Mouse (Mus musculus) forebrain, embryonic 15.5 days (tissue): Measurements from ENCODE around the gene Rbfox1. TPM values are rescaled to one million over a fixed set of nuclear protein-coding genes. Genes with fewer than 3 reads are reported as not detected.

ENCODE experiments used
- ATAC-seq: fragments of 200-750 bp; cut with Nextera tagmentation; replicated peaks from 2 replicates; pipeline ENCODE4 v1.8.0; 2017; ENCODE audit warnings: mild to moderate bottlenecking, moderate TSS enrichment, moderate library complexity
- H3K27ac ChIP-seq: fragments of 300-500 bp; sonication (generic); replicated peaks from 2 replicates; pipeline ENCODE4 v1.5.1; 2015; ENCODE audit warnings: mild to moderate bottlenecking, inconsistent platforms
- H3K27me3 ChIP-seq: fragments of 300-500 bp; sonication (generic); 2 replicates; pipeline ENCODE4 v1.6.1; 2015; ENCODE audit warnings: inconsistent platforms
- H3K36me3 ChIP-seq: fragments of 300-500 bp; sonication (generic); 2 replicates; pipeline ENCODE4 v1.6.1; 2015; ENCODE audit warnings: mild to moderate bottlenecking, inconsistent platforms
- H3K4me1 ChIP-seq: fragments of 300-500 bp; sonication (generic); 2 replicates; pipeline ENCODE4 v1.6.1; 2015; ENCODE audit warnings: inconsistent platforms
- H3K4me2 ChIP-seq: fragments of 300-500 bp; sonication (generic); replicated peaks from 2 replicates; pipeline ENCODE4 v1.6.1; 2015; ENCODE audit warnings: mild to moderate bottlenecking, inconsistent platforms
- H3K4me3 ChIP-seq: fragments of 300-500 bp; sonication (generic); 2 replicates; pipeline ENCODE4 v1.5.1; 2015; ENCODE audit warnings: mild to moderate bottlenecking, inconsistent platforms
- H3K9ac ChIP-seq: fragments of 300-500 bp; sonication (generic); replicated peaks from 2 replicates; pipeline ENCODE4 v1.6.1; 2015; ENCODE audit warnings: mild to moderate bottlenecking, inconsistent platforms
- H3K9me3 ChIP-seq: fragments of 300-500 bp; sonication (generic); 2 replicates; pipeline ENCODE4 v1.6.1; 2016; ENCODE audit warnings: inconsistent platforms
- WGBS: fragments of 180-500 bp; shearing (Covaris S2); methylation state at CpG from one replicate; pipeline ENCODE4 v1.1.7; 2015; ENCODE audit warnings: mixed read lengths; 5-methylcytosine and 5-hydroxymethylcytosine counted together
- polyA plus RNA-seq: library from polyadenylated mRNA; unstranded; fragments of >200 nt; fragmentation: Nextera tagmentation; extraction: Ambion mirVana; gene quantifications from 2 replicates; pipeline ENCODE4 v1.2.1, GENCODE M21; 2015

Rbfox1 gene
- polyA plus RNA-seq, 1 experiment from 2014 or later: 173 TPM

DNA sequence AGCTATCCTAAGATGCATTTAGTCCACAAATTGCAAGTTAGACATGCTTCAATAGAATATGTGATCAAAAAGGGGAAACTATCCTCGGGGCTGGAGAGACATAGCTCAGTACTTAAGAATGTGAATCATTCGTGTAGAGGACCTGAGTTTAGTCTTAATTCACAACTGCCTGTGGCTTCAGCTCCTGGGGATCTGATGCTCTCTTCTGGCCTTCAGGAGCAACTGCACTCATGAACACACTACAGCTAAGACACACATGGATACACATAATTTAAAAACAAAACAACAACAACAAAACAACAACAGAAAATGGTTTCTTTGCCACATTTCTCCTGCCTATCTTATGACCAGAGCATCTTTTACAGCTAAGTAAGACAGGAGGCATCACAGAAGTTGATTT is 448.1 kb downstream of the Rbfox1 start:
- no peak overlapping the region for H3K4me3 ChIP-seq
- no peaks in the 10 kb centered on the region for H3K4me1 ChIP-seq
- H3K27me3 ChIP-seq: no peaks in the 10 kb centered on the region
- H3K4me2 ChIP-seq: no peak overlapping the region
- ATAC-seq: no peak
- 71% methylated on average over 2 of the region's 2 CpGs for WGBS
- no peaks in the 10 kb centered on the region for H3K36me3 ChIP-seq
- H3K9me3 ChIP-seq: no peaks in the 10 kb centered on the region
- no peak overlapping the region for H3K9ac ChIP-seq
- H3K27ac ChIP-seq: no peak overlapping the region

DNA sequence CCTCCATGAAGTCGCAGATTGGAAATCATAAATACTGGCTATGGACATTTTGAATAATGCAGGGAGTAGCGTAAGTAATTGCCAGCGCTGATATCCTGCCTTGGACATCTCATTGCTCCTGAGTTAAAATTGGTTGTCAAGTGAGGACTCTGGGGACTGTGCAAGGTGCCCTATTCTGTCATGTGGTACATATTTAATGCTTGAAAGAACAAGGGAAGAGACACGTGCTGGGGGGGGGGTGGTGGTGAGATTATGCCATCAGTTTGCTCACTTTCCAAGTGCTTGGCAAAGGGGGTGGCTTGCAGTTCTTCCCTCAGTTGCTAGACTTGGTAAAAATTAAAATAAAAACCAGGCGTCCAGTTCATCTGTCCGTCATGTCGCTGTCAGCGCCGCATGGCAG is 462.9 kb downstream of the Rbfox1 start:
- peak overlapping the region; percentile 53 for H3K4me3 ChIP-seq
- H3K27me3 ChIP-seq: no peaks in the 10 kb centered on the region
- H3K4me2 ChIP-seq: peak overlapping the region; percentile 79
- peak overlapping the region; percentile 68 for H3K9ac ChIP-seq
- peak; percentile 49 for ATAC-seq
- WGBS: 22% methylated on average over 9 of the region's 9 CpGs
- no peaks in the 10 kb centered on the region for H3K9me3 ChIP-seq
- H3K27ac ChIP-seq: peak overlapping the region; percentile 93
- no peaks in the 10 kb centered on the region for H3K36me3 ChIP-seq
- H3K4me1 ChIP-seq: peaks cover 33% of the 10 kb centered on the region

DNA sequence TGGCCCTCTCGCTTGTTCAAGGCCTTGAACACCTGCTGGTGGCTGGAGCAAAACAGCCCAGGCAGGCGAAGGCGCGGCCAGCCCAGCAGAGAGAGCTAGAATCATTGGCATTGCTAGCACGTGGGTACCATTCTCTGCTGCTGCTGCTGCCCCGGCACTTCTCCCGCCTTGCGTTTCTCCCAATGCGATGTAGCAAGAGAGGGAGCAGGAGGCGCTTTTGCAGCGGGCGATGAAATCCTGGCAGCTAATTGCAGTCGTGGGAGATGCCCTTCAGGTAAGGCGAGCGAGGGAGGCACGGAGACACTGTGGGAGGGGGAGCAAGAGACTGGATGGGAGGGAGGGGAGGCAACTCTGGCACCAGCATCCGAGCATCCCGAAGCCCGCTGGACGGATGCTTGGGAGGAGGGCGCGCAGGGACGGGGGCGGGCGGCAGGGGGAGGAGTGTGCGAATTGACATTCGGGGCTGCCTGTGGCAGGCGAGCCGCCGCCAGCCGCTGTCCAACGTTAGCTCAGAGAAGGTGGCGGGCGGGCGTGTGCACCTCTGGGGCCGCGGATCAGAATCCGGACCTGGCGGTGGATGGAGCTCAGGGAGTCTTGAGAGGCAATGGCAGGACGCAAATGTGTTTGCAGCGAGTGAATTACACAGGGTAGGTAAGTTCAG is 463.6 kb downstream of the Rbfox1 start:
- Histone ChIP-seq H3K36me3 (no peaks in the 10 kb centered on the region), H3K27me3 (no peaks in the 10 kb centered on the region), H3K4me2 (peak overlapping the region; percentile 79), H3K4me3 (peak overlapping the region; percentile 53), H3K4me1 (peaks cover 37% of the 10 kb centered on the region), H3K9ac (peak overlapping the region; percentile 68), H3K27ac (peak overlapping the region; percentile 93), H3K9me3 (no peaks in the 10 kb centered on the region)
- WGBS: 1% methylated on average over 41 of the region's 41 CpGs
- peak; percentile 89 for ATAC-seq

DNA sequence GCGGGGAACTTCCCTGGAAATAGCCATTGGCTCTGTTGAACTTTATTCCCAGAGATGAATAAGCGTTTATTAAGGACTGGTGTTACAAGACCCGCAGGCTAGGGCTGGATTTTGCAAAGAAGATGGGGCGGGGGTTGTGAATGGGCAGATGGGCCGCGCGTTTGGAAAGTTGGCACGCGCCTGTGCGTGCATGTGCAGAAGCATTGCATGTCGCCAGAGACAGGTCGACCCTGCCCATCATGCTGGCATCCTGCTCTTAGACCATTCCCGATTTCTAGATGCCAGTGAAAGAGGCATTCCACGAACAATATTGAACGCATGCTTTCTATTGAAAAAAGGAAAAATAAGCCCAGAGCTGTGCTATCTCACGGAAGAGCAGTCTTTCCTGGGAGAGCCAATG is 464.2 kb downstream of the Rbfox1 start:
- H3K4me3 ChIP-seq: peak overlapping the region; percentile 53
- H3K4me2 ChIP-seq: peak overlapping the region; percentile 79
- H3K27ac ChIP-seq: peak overlapping the region; percentile 93
- ATAC-seq: peak; percentile 39
- no peaks in the 10 kb centered on the region for H3K36me3 ChIP-seq
- peak overlapping the region; percentile 68 for H3K9ac ChIP-seq
- 12% methylated on average over 16 of the region's 16 CpGs for WGBS
- H3K9me3 ChIP-seq: no peaks in the 10 kb centered on the region
- no peaks in the 10 kb centered on the region for H3K27me3 ChIP-seq
- peaks cover 37% of the 10 kb centered on the region for H3K4me1 ChIP-seq

DNA sequence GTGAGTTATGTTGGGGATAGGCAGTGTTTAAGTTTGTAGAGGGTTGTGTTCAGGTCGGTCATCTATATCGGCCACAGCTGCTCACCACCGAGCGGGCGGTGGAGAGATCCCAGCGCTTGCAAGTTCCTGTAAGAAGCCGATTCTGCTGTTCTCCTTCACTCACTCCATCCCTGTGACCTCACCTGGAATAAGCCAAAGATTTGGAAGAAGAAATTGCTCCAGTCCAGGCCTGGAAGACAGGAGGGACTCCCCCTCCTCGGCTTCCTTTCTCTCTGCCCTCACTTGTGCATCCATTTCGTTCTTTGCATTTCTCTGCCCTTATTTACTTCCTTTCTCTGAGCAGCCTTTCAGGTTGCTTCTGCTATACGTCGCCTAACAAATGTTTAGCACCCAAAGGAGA is 465.1 kb downstream of the Rbfox1 start:
- H3K27ac ChIP-seq: no peak overlapping the region
- H3K4me2 ChIP-seq: peak overlapping the region; percentile 79
- no peak overlapping the region for H3K9ac ChIP-seq
- no peaks in the 10 kb centered on the region for H3K9me3 ChIP-seq
- H3K27me3 ChIP-seq: no peaks in the 10 kb centered on the region
- H3K36me3 ChIP-seq: no peaks in the 10 kb centered on the region
- peak overlapping the region; percentile 53 for H3K4me3 ChIP-seq
- H3K4me1 ChIP-seq: peaks cover 37% of the 10 kb centered on the region
- ATAC-seq: no peak
- WGBS: 89% methylated on average over 11 of the region's 11 CpGs

DNA sequence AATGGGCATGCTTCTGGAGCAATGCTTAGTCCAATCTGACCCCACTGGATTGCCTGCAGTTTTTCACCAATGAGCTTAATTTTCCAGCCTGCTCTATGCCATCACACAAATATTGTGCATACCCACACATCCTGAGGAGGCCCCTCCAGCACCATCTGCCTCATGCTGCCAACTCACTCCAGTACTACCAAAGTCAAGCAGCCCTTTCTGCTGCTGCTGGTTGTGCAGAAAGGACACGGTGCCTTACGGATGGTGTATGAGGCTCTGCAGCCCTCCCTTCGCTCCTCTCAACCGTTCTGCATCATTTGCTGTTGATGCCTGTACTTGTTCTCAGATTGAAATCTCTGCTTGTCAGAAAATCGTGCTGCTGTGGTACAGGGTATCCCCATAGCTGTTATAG is 468.0 kb downstream of the Rbfox1 start:
- peaks cover 31% of the 10 kb centered on the region for H3K4me1 ChIP-seq
- H3K4me2 ChIP-seq: no peak overlapping the region
- ATAC-seq: no peak
- no peaks in the 10 kb centered on the region for H3K27me3 ChIP-seq
- H3K9ac ChIP-seq: no peak overlapping the region
- 76% methylated on average over 5 of the region's 5 CpGs for WGBS
- H3K36me3 ChIP-seq: no peaks in the 10 kb centered on the region
- H3K9me3 ChIP-seq: no peaks in the 10 kb centered on the region
- H3K27ac ChIP-seq: no peak overlapping the region
- no peak overlapping the region for H3K4me3 ChIP-seq

DNA sequence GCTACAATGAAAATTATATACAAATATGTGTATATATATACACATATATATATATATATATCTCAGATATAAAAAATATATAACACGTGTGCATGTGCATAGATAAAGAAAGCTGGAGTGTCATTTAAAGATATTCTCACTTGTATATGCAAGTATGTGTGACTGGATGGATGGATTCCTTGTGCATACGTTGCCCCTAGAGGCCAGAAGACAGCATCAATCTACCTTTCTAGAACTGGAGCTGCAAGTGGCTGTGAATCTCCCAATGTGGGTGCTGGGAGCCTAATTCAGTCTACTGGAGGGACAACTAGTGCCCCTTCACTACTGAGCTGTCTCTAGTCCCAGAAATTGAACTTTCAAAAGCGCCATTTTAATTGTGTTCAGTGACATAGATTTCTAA is 471.8 kb downstream of the Rbfox1 start:
- H3K9me3 ChIP-seq: no peaks in the 10 kb centered on the region
- no peak overlapping the region for H3K9ac ChIP-seq
- no peaks in the 10 kb centered on the region for H3K27me3 ChIP-seq
- 70% methylated on average over 3 of the region's 3 CpGs for WGBS
- no peaks in the 10 kb centered on the region for H3K36me3 ChIP-seq
- H3K4me1 ChIP-seq: peaks cover 11% of the 10 kb centered on the region
- H3K27ac ChIP-seq: no peak overlapping the region
- ATAC-seq: no peak
- no peak overlapping the region for H3K4me2 ChIP-seq
- no peak overlapping the region for H3K4me3 ChIP-seq

DNA sequence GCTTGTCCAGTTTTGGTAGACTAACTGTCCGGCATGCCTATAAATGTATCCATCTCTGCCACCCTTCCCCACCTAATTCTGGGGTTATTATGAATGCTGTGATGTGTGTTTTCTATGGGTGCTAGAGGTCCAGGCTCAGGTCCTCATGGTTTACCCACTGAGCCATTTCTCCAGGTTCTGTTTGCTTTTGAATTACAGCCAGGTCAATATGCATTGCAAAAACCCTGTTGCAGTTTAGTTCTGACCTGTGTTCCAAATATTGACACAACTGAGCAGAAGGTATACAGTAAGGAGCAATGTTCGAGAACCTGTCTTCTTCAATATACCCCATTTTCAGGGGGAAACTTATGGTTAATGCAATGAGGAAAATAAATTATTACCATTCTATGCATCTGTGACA is 480.6 kb downstream of the Rbfox1 start:
- Histone ChIP-seq H3K9me3 (no peaks in the 10 kb centered on the region), H3K36me3 (peaks cover 3% of the 10 kb centered on the region; the same call in 1 of the 2 replicates), H3K27ac (no peak overlapping the region), H3K9ac (no peak overlapping the region), H3K4me1 (0 out of 2 replicates have a peak, but pooled peaks cover 4% of the 10 kb centered on the region), H3K4me3 (no peak overlapping the region), H3K4me2 (no peak overlapping the region), H3K27me3 (no peaks in the 10 kb centered on the region)
- 91% methylated on average over 2 of the region's 2 CpGs for WGBS
- ATAC-seq: no peak

DNA sequence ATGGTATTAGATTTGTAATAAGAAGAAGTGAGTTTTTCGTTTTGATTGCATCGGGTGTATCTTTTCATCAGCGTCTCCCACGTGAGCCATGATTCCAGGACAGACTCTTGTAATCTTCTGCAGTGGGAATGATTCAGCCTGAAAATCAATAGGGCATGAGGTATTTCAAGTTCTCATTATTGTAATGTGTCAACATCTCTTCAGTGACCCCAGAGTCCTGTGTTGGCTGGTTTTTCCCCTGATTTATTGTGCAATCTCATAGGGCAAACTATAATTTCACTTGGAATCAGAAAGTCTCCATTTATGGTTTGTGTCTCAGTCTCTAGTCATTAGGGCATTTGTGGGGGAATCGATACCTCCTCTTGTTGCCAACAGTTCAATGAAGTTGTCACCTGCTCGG is 481.5 kb downstream of the Rbfox1 start:
- no peak overlapping the region for H3K4me2 ChIP-seq
- H3K27me3 ChIP-seq: no peaks in the 10 kb centered on the region
- ATAC-seq: no peak
- H3K27ac ChIP-seq: no peak overlapping the region
- H3K9ac ChIP-seq: no peak overlapping the region
- peaks cover 3% of the 10 kb centered on the region; the same call in 1 of the 2 replicates for H3K36me3 ChIP-seq
- H3K4me1 ChIP-seq: 0 out of 2 replicates have a peak, but pooled peaks cover 4% of the 10 kb centered on the region
- no peaks in the 10 kb centered on the region for H3K9me3 ChIP-seq
- 89% methylated on average over 6 of the region's 6 CpGs for WGBS
- H3K4me3 ChIP-seq: no peak overlapping the region

DNA sequence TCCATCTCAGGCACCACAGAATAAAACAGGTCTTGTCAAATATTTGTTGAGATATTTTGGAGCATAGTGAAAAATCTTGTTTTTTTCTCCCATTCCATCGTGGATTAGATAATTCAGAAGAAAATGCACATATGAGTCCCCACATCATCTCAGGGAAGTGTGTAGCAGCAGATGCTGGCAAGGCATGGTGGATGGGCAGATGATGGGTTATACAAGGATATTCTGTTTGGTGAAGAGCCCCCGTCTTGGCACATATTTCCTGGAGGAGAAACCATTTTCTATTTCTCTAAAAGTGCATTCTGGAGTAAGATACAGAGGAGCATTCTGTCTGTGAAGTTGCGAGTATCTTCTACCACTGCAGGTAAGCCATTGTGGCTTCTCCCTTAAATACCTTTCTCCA is 495.8 kb downstream of the Rbfox1 start:
- Histone ChIP-seq H3K36me3 (no peaks in the 10 kb centered on the region), H3K4me1 (no peaks in the 10 kb centered on the region), H3K27me3 (no peaks in the 10 kb centered on the region), H3K27ac (no peak overlapping the region), H3K9me3 (no peaks in the 10 kb centered on the region), H3K9ac (no peak overlapping the region), H3K4me2 (no peak overlapping the region), H3K4me3 (no peak overlapping the region)
- ATAC-seq: no peak
- 88% methylated on average over 3 of the region's 3 CpGs for WGBS

DNA sequence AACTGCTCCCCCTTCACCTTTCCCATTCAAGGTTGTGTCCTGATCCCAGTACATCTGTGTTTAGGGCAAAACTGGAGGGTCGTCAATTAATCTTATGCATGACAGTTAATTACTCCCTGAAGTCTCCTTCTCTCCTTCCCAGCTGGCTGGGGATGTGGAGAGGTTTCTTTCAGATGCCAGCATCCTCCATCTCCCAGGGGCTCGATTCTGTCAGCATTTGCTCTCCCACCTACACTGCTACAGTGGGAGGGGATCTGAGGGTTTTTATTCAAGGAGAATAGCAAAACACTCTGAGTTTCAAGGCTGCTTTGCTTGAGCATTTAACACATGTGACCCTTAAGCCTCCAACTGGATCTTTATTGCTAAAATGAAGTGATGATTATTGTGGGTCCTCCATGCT is 496.4 kb downstream of the Rbfox1 start:
- Histone ChIP-seq H3K4me1 (no peaks in the 10 kb centered on the region), H3K27ac (no peak overlapping the region), H3K4me2 (no peak overlapping the region), H3K27me3 (no peaks in the 10 kb centered on the region), H3K36me3 (no peaks in the 10 kb centered on the region), H3K4me3 (no peak overlapping the region), H3K9ac (no peak overlapping the region), H3K9me3 (no peaks in the 10 kb centered on the region)
- 84% methylated on average over 2 of the region's 2 CpGs for WGBS
- ATAC-seq: no peak

DNA sequence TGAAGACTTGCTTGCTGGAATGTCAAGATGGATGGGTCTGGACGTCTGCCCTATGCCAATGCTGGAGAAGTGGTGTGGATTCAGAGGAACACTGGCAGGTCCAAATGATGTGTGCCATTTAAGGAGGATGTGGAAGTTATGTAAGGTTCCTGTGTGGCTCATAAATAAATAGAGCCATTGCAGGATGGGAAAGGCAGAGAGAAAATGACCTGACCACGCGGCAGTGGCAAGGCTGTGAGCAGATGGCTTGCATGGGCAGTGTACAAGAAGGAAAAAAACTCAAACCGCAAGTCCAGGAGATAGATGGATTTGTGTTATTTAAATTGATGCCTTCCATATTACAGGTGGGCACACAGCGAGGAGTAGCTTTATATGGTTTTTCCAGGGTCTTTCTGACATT is 497.6 kb downstream of the Rbfox1 start:
- 92% methylated on average over 5 of the region's 5 CpGs for WGBS
- Histone ChIP-seq H3K9me3 (no peaks in the 10 kb centered on the region), H3K4me3 (no peak overlapping the region), H3K9ac (no peak overlapping the region), H3K4me2 (no peak overlapping the region), H3K27me3 (no peaks in the 10 kb centered on the region), H3K4me1 (no peaks in the 10 kb centered on the region), H3K36me3 (no peaks in the 10 kb centered on the region), H3K27ac (no peak overlapping the region)
- no peak for ATAC-seq
